Mouse (Mus musculus): Measurements from ENCODE around the gene Fancc.
"Not testable (repeated sequence)": the region's sequence is repeated elsewhere in the genome, so short reads cannot be mapped to it uniquely, and the experiment has no call there.

Gene Fancc

GRCm38 (mm10) chr13:63315777-63316176 lies 181.3 kb downstream of the Fancc start:
- DNase-seq (ENCODE audit: low spot score): no peak

GRCm38 (mm10) chr13:63315111-63315510 lies 182.0 kb downstream of the Fancc start:
- not testable (repeated sequence) for DNase-seq (ENCODE audit: low spot score)

GRCm38 (mm10) chr13:63314608-63314920 lies 182.5 kb downstream of the Fancc start:
- DNase-seq (ENCODE audit: low spot score): no peak

GRCm38 (mm10) chr13:63313748-63314607 lies 183.1 kb downstream of the Fancc start:
- no peak for DNase-seq (ENCODE audit: low spot score)

GRCm38 (mm10) chr13:63313247-63313646 lies 183.8 kb downstream of the Fancc start:
- no peak for DNase-seq (ENCODE audit: low spot score)

- DNase-seq (ENCODE audit: low spot score): no peak
These were observed 185.9 kb downstream of the Fancc start for GRCm38 (mm10) chr13:63311156-63311555.

DNA sequence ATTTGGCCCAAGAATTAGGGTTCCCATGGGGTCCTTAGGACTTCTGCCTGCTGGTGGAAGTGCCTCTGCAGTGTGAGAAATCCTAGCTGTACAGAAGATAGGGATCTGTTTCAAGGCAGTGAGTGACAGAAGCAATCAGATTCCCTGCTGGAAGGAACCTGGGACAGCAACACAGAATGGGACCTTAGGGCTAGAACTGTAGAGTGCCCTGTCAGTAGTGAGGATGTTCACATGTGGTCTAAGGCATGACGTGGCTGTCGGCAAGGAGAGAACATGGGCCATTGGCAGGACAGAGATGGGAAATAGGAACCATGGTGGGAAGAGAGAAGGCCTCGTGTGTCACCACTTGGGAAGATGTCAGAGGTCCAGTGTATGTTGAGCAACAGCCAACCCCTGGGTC lies 187.5 kb downstream of the Fancc start:
- no peak for DNase-seq (ENCODE audit: low spot score)

DNA sequence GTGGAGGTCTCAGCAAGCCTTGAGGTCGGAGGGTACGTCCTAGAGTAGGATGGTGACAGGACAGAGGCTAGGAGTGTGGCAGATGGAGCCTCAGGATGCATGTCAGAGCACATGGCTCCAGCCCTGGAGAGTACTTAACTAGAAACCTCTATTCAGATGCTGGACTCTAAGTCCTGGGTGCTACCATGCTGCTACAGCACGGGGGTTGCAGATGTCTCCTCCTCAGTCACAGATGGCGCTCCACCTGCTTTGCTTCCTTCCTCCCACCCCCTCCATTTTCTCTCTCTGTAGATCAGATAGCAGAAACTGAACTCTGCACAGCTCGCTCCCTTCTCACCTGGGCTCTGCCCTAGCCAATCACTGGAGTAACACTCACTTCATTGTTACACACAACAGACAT lies 190.3 kb downstream of the Fancc start:
- DNase-seq (ENCODE audit: low spot score): no peak

GRCm38 (mm10) chr13:63305160-63306011 lies 191.7 kb downstream of the Fancc start:
- no peak for DNase-seq (ENCODE audit: low spot score)

DNA sequence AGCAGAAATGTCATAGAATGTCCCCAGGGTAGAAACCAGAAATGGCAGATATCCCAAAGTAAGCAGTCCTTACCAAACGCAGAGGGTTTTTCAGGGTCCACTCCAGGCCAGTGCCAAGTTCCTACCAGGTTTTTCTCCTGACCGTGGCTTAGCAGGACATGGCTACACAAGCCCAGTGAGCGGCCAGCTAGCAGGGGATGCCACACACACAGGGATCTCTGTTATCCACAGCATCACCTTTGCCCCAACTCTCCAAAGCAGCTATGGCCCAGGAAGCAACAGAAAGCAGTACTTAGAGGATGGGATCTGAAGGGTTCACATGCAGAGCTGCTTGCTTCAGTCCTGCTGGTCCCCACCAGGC lies 192.3 kb downstream of the Fancc start:
- DNase-seq (ENCODE audit: low spot score): no peak

DNA sequence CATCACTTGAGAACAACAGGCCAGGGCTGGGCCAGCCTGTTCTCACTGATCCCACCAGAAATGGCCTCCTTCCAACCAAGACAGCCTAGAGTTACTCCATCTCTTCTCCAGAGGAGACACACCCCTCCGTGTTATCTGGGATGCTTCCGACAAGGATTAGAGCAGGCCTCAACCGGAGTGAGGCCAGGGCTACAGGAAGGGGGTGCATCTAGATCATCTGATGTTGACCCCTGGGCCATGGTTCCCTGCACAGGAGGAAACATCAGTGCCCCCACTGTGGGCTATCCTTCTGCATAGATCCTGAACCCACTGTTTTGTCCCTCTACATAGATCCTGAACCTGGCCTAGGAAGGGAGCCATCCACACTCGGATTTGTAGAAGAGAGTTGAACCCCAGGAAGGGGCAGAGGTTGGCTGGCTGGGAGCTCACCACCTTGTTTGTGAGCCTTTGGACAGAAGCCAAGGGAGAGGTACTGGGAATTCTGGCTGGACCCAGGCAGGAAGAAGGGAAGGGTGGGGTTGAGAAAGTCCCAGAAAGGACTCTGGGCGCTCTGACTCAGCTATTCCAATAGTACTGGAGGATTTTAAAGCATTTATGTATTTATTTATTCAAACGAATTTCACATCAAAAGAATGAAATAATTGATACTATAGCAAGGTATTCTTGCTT lies 192.8 kb downstream of the Fancc start:
- no peak for DNase-seq (ENCODE audit: low spot score)

GRCm38 (mm10) chr13:63302381-63302780 lies 194.7 kb downstream of the Fancc start:
- DNase-seq (ENCODE audit: low spot score): no peak

- DNase-seq (ENCODE audit: low spot score): no peak
These were observed 195.3 kb downstream of the Fancc start for GRCm38 (mm10) chr13:63301764-63302209.

GRCm38 (mm10) chr13:63300929-63301328 lies 196.1 kb downstream of the Fancc start:
- no peak for DNase-seq (ENCODE audit: low spot score)

- DNase-seq (ENCODE audit: low spot score): no peak
These were observed 198.1 kb downstream of the Fancc start for GRCm38 (mm10) chr13:63298931-63299330.

GRCm38 (mm10) chr13:63297933-63298332 lies 199.1 kb downstream of the Fancc start:
- DNase-seq (ENCODE audit: low spot score): no peak

- DNase-seq (ENCODE audit: low spot score): no peak
These were observed 200.1 kb downstream of the Fancc start for GRCm38 (mm10) chr13:63297003-63297402.

- no peak for DNase-seq (ENCODE audit: low spot score)
These were observed 200.8 kb downstream of the Fancc start for GRCm38 (mm10) chr13:63296300-63296699.

- DNase-seq (ENCODE audit: low spot score): no peak
These were observed 202.5 kb downstream of the Fancc start for GRCm38 (mm10) chr13:63294359-63295193.

DNA sequence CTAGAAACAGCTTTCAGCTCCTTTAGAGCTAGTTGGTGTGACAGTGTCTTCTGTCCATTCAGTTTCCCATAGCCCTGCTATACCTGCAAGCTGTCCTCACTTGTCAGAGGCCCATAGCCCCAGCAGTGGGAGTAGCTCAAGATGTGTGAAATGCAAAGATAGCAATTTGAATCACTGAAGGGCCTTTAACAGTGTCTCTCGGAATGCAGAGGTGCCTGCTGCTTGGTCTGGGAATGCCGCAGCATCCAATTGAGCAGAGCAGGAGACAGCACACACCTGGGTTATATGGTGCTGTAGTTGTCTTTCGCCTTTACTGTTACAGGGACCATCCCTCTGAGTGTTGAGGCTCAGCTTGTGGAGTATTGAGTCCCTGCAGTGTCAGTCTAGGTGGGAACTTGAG lies 203.4 kb downstream of the Fancc start:
- DNase-seq (ENCODE audit: low spot score): no peak

GRCm38 (mm10) chr13:63291016-63291415 lies 206.1 kb downstream of the Fancc start:
- no peak for DNase-seq (ENCODE audit: low spot score)

- no peak for DNase-seq (ENCODE audit: low spot score)
These were observed 207.0 kb downstream of the Fancc start for GRCm38 (mm10) chr13:63290126-63290525.

All from T-cell, adult 2 months (primary cell).